Mouse (Mus musculus) gastrocnemius, postnatal 36 days (tissue): ENCODE data around the gene Glipr1. TPM values are rescaled to one million over a fixed set of nuclear protein-coding genes. Genes with fewer than 3 reads are reported as not detected.

Experiments
- DNase-seq, 2 experiments: peaks; one replicate each; pipeline ENCODE4 v3.0.0; 2022
- intact Hi-C: fragments of 180-260 bp; cut with DNase I; formaldehyde crosslinking; loops from one replicate; pipeline ENCODE4 v1.15.1; 2025
- total RNA-seq, 2 experiments: library from RNA; stranded (reverse); gene quantifications; 2 replicates each; pipeline ENCODE4 v1.2.3; 2021

Glipr1 gene
- total RNA-seq, 2 experiments from 2014 or later: not detected

DNA sequence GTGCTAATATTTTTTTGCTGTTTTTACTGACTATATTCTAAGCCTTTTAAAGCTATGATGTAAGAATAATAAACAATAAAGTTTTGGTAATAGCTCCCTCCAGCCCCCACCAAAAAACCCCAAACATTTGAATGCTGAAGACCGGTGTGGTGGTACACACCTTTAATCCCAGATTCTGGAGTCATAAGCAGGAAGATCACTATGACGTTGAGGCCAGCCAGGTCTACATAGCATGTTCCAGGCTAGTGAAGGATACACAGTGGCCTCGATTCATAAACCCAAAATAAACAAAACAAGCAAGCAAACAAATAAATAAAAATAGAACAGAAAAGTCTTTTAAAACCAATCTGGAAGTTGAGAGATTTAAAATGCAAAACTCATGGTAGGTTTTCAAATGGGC lies 30.5 kb downstream of the Glipr1 start:
- intact Hi-C loops: no loop called here
- no peak for DNase-seq

DNA sequence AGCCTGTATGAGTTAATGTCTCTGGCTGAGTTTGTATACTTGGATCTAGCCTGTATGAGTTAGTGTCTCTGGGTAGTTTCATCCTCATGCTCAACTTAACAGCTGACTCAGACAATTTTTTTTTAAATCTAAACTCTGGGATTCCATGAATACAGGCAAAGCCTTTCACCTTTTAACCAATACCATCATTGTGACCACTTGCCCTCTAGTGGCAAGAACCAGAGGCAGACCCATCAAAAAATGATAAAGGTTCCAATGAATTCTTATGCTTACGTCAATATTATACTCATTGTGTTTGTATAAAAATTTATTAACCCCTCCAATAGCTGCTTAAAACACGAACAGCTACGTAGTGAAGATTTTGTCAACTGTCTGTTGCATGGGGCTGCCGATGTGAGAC lies 36.0 kb downstream of the Glipr1 start:
- intact Hi-C loops: loop anchor here (10.0 kb wide), 1 partner anchor 662 kb away; no protein-coding TSS in a partner anchor

DNA sequence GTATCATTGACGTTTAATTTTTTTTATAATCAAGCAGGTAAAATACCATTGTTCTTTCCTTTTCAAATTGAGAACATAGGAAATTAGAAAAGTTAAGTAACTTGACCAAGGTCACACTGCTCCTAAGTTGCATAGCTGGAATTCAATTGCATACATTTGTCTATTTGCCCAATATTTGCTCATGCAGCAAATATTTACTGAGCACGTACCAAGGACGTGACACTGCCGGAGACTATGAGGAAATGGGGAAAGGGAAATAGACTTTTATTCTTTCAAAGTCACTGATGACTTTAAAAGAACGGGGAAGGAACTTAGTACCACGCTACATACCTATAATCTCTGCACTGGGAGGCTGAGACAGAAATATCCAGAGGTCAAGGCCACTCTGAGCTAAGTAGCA lies 42.0 kb downstream of the Glipr1 start:
- no peak for DNase-seq
- intact Hi-C loops: loop anchor here (10.0 kb wide), 1 partner anchor 656 kb away; no protein-coding TSS in a partner anchor

More for the DNA sequence above, 36.0 kb downstream of the Glipr1 start:
- DNase-seq: no peak

DNA sequence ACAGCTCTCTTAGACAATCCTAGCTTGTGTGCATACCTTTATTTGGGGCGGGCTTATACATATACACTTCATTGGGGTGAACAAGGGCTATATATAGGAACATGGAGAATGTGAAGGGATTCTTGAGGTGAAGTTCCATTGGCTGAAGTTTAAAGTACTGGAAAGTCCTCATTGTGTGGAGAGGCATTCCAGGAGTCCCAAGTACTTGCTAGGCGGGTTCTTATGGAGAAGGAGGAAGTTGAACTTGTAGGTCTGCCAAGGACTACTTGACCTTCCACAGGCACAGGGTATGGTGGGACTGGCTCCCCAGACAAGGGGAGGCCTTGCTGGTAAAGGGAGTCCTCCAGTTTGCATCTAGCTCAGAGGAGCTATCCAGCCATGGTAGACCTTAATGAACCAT lies 43.1 kb downstream of the Glipr1 start:
- no peak for DNase-seq
- intact Hi-C loops: loop anchor here (2.0 to 10.0 kb wide), 2 partner anchors 457 to 735 kb away; no protein-coding TSS in a partner anchor

DNA sequence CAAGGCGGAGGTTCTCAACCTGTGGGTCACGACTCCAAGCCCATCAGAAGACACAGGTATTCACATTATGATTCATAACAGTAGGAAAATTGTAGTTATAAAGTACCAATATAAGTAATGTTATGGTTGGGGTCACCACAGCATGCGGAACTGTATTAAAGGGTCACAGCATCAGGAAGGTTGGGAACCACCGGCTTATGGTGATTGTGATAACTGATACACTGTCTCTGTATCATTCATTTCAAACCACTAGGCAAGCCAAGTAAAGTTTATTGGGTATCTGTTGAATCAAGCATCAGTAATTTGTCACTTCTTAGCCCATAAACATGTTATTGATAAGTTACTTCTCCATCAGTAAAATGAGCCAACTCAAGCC lies 44.4 kb downstream of the Glipr1 start:
- no peak for DNase-seq
- intact Hi-C loops: loop anchor here (2.0 to 10.0 kb wide), 2 partner anchors 455 to 733 kb away; no protein-coding TSS in a partner anchor

DNA sequence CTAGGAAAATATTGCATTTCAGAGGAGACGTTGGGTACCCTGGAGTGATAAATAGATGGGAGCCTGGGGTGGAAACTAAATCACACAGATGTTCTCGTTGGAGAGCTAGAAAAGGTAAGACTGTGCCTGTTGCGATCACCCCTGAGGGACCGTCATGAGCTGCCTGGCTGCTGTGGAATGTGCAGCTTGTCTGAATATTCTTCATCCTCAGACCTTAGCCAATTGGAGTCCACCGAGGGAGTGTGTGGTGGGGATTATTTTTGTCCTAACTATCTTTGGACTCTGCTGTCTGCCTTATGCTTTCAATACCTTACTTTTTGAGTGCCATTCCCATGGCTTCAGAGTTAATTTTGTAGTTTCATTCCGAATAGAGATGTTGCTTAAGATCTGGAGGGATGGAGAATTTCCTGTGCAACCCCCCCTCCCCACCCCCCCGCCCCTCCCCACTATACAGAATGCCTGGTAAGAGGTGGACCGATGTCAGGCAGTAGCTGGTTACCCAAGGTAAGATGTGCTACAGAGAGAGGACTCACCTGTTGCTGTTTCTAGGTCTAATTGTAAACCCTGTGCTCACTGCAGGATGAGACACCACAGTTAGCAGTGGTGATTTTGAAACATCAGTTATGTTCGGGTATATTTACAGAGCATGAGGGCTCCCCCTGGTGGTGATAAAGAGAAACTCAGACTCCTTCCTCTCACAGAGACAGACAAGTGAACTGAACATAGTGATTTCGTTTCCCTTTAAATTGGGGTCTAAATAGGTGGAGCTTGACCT lies 45.0 kb downstream of the Glipr1 start:
- DNase-seq: no peak
- intact Hi-C loops: loop anchor here (2.0 to 10.0 kb wide), 2 partner anchors 455 to 733 kb away; no protein-coding TSS in a partner anchor

DNA sequence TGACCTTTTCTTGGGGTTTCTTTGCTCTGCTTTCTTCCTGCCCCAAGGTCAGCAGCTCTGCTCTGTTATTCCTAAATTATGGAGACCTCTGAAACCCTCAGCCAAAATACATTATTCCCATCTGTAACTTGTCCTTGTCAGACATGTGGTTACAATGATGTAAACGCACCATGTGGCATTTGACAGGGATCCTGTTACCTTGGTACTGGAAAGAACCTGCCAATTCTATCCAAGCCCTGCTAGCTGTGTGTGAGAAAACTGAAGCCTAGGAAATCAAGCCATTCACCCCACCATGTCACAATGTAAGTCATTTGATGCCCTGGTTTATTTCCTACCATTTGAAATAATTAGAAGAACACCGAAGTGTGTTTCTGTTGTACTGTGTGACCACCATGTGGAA lies 46.6 kb downstream of the Glipr1 start:
- no peak for DNase-seq
- intact Hi-C loops: loop anchor here (10.0 kb wide), 1 partner anchor 731 kb away; no protein-coding TSS in a partner anchor

DNA sequence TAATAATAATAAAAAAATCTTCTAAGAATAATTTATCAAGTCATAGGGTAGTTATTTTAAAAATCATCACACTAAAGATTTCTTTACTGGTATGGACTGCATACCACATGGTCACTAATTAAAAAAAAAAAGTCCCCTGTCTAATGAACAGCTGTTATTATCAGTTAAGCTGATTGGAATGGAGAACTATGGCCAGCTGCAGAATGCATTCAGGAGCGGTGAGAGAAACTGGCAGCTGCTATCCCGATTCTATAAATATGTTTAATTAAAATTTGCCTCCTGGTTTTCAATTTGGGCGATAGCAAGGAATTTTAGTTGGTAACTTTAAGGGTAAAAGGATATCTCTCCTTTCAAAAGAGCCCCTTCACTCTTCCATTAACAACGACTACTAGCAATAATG lies 53.4 kb downstream of the Glipr1 start:
- no peak for DNase-seq
- intact Hi-C loops: no loop called here

DNA sequence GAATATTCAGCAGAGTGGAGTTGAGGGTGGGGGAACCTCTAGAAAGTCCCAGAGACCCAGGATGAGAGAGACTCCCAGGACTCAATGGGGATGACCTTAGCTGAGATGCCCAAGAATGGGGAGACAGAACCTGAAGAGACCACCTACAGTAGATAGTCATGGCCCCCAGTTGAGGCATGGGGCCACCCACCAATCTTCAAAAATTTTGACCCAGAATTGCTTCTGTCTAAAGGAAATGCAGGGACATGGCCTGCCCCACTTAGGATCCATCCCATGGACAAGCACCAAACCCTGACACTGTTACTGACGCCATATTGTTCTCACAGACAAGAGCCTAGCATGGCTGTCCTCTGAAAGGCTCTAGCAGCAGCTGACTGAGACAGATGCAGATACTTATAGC lies 54.4 kb downstream of the Glipr1 start:
- intact Hi-C loops: no loop called here
- no peak for DNase-seq

DNA sequence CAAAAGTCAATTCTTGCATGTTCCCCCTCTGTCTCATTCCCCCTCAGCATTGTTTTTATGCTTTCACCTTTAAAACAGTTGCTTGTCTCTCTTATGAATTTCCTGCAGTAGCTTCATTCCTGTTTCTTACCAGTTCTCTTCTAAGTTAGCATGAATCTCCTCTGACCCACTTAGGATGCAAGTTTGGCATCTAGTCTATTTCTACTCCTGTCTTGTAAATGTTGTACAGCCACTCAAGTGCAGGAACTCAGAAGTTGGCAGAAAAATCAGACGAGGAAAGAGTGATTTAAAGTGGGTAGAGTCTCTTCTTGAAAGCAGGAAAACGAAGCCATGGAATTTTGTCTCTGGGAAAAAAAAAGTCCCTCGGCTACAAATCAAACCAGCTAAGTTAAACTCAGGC lies 56.9 kb downstream of the Glipr1 start:
- DNase-seq: no peak
- intact Hi-C loops: no loop called here

DNA sequence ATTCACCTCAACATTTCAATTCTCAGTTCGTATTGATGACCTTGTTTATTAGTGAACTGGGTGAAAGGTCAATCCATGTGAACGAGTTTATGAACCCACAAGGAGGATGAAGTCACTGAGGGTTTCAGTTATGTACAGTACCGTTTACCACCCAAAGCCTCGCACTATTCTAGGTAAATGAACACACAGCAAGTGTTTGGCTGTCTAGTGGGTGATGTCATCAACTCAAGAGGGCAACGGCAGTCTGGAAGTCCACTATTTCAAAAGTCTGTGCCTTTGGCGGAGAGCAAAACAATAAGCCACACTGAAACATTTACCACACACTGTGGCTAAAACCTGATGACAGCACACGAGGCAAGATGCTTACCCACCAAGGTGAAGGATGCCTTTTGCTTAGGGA lies 59.4 kb downstream of the Glipr1 start:
- intact Hi-C loops: no loop called here
- DNase-seq: no peak

DNA sequence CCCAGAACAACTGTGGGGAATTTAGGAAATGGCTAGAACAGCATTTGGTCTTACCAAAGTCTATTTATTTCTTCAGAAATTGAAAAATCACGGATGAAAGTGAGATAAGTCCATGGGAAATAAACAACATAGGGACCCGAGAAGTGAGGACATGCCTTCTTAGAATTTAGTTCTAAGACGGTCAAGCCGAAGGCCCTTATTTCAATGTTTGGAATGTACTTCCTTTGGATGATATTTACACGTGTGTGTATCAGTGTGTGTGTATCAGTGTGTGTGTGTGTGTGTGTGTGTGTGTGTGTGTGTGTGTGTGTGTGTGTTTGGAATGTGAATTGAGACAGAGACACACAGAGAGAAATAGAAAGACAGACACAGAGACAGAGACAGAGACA lies 65.3 kb downstream of the Glipr1 start:
- DNase-seq: no peak
- intact Hi-C loops: no loop called here

DNA sequence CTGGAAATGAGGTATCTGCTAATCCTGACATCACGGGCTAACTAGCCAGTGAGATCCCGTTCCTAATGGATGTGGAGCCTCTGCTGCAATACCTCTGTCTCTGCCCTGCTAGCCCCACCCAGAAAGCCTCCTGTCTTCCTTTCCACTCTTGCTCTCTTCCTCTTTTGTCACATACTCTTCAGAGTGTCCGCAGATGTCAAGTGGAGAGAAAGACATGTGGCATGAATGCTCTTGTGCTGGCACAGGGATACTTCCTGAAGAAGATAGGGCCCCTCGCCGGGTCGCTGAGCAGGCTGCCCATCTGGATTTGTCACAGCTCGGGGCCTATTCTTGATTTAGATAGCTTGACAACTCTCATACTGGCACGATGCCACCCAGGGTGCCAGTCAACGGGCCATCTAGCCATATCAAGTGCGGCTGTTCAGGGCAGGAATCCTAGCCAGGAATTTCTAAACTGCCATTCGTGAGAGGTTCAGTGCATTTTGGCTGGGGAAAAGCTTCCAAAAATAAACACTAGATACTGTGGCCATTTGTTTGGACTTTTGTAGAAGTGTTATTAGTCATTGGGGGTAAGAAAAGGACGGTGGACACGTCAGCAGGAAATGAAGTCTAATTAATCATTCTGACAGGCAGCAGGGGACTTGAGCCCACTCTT lies 65.8 kb downstream of the Glipr1 start:
- peak; percentile 53 to 66 for DNase-seq
- intact Hi-C loops: no loop called here

DNA sequence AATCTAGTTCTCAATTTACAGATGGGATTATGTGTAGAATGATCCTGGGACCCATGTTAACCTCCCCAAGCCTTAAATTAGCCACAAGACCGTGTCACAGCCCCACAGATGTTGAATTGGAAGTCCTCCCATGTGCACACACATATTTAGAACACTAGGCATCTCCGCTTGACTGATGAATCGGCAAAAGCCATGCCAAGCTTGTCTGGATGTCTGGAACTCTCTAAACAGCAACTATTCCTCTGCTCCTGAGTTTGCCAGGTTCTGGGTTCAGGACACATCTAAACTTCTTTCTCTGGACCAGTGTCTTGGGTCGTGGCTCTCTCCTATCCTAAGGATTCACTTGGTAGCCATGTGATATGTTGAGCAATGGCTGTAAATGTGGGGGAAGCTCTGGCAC lies 66.4 kb downstream of the Glipr1 start:
- no peak for DNase-seq
- intact Hi-C loops: no loop called here

Other genes starting within 250 kb of the Glipr1 start
- 10 to 100 TPM; 23.7 to 26.4 TPM for gene Krr1, start 30.0 kb downstream of the Glipr1 start, total RNA-seq
- gene Glipr1l1, start 57.6 kb upstream of the Glipr1 start, total RNA-seq: not detected
- not detected for gene Glipr1l2, start 80.7 kb upstream of the Glipr1 start, total RNA-seq
- gene Glipr1l3, start 157.7 kb upstream of the Glipr1 start, total RNA-seq: not detected
- gene Caps2, start 161.0 kb upstream of the Glipr1 start, total RNA-seq: not detected